Mouse (Mus musculus) CD8-positive naive resting alpha-beta T cell, adult 2 months (primary cell): ENCODE results near the gene Srp54c.

Experiments used
- DNase-seq, 2 experiments: peaks; one replicate each; pipeline ENCODE4 v3.0.0; 2022; ENCODE audit warnings: low read depth in 2 of 2, low spot score in 2 of 2

The Srp54c gene

DNA sequence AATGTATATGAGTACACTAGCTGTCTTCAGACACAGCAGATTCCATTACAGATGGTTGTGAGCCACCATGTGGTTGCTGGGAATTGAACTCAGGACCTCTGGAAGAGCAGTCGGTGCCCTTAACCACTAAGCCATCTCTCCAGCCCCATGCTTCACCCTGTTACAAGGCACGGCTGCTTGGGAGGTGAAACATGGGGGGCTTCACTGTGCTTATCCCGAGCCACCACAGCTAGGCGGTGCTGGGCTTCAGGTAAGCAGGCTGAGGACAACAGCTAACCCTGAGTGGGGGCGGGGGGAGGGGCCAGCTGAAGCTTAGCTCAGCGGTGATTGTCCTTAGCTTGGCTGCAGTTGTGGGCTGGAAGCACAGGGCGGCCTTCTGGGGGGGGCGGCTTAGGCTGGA is 79.5 kb downstream of the Srp54c start:
- no peak for DNase-seq

DNA sequence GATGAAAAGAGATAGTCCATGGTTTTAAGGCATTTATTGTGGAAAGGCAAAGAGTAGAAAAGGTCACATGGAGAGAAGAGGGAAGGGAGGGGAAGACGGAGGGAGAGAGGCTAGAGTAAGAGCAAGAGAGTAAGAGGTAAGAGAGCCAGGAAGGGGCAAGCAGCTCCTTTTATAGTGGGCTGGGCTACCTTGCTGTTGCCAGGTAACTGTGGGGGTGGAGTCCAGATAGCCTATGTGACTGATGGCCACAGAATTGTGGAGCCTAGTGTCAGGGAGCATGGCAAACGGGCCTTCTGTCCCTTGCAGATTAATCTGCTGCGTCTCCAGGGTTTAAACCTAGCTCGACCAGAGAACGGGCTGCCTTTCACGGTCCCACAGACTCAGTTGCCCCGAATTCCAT is 81.9 kb downstream of the Srp54c start:
- no peak for DNase-seq
